Comparison of ENCODE assay signal across 19 mouse cellular contexts in the genomic region with DNA sequence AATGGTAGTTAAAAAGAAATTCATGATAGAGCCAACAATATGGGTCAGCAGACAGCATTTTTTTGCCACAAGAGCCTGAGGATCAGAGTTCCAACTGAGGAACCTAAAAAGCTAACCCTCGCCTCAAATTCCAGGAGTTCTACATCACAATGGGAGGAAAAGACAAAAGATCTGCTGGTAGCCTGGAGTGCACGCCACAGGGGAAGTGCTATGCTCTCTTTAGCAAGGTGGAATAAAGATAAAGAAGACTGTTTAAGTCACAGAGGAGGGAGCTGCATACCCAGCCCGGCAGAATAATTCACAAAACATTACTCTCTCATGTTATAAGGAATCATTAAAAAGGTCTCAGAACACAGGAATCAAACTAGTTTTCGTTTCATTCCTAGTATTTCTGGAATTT.
A peak's percentile ranks its signal among the peaks of the same experiment; 100 is the strongest.
DNase-seq lines count a peak whose midpoint lies in the region; ATAC-seq and TF ChIP-seq lines count a peak whose summit lies in the region.
"Had no signal": no experiment of that assay in that cellular context is flagged by ENCODE, and none has a peak within 500 bp of the region (broad histone marks: within the 10 kb centered on the region; RNA-seq: fewer than 3 reads in every experiment).

No protein-coding gene starts in this region.

- no peak overlapping the region for H3K9ac ChIP-seq in ES-E14 (ENCODE audit: insufficient read depth, low read depth, low read length, poor library complexity, severe bottlenecking)
- no peak overlapping the region for H3K9ac ChIP-seq in midbrain, embryonic 16.5 days (ENCODE audit: low read depth, low read length)
- H3K9ac ChIP-seq: embryonic facial prominence, embryonic 12.5 days; forebrain, embryonic 15.5 days; hindbrain, embryonic 14.5 days; intestine, embryonic 15.5 days had no signal

- H3K27ac ChIP-seq in ES-E14 (ENCODE audit: insufficient read depth, low read depth, low read length, poor library complexity, severe bottlenecking), result peak overlapping the region; percentile 77; the same call in 1 of the 2 replicates
- H3K27ac ChIP-seq in midbrain, embryonic 16.5 days (ENCODE audit: low read length), result no peak overlapping the region
- H3K27ac ChIP-seq: embryonic facial prominence, embryonic 12.5 days; forebrain, embryonic 15.5 days; heart, adult 2 months; hindbrain, embryonic 14.5 days; intestine, embryonic 15.5 days had no signal

- no peak for ATAC-seq in megakaryocyte, adult 5-6 weeks (ENCODE audit: poor library complexity, severe bottlenecking)
- ATAC-seq in midbrain, embryonic 16.5 days, result no peak
- ATAC-seq: forebrain, embryonic 15.5 days had no signal

- H3K36me3 ChIP-seq in megakaryocyte, embryonic 14.5 days (replicated peaks; ENCODE audit: low read length), result no peaks in the 10 kb centered on the region
- H3K36me3 ChIP-seq in ES-E14 (ENCODE audit: control insufficient read depth, insufficient read depth, low read length, poor library complexity, severe bottlenecking), result no peaks in the 10 kb centered on the region
- H3K36me3 ChIP-seq in midbrain, embryonic 16.5 days (ENCODE audit: control insufficient read depth, insufficient read depth, low read length), result no peaks in the 10 kb centered on the region
- H3K36me3 ChIP-seq: embryonic facial prominence, embryonic 12.5 days; forebrain, embryonic 15.5 days; heart, embryonic 12.5 days; hindbrain, embryonic 10.5 days; intestine, embryonic 15.5 days had no signal

- DNase-seq in ES-E14 (ENCODE audit: low read depth, low spot score) (no peak), ZHBTc4 (ENCODE audit: low read depth, low spot score) (peak; percentile 90)
- no peak for DNase-seq in cerebellum, postnatal 10 days
- DNase-seq in right cerebral cortex, postnatal 10 days (ENCODE audit: low spot score in 2 of 2), result no peak
- DNase-seq: adrenal gland, adult 2 months; adrenal gland, postnatal 36 days; cerebellum, adult 2 months; cerebellum, postnatal 14 days; gastrocnemius, postnatal 10 days; heart, adult 2 months had no signal

- H3K4me3 ChIP-seq in megakaryocyte, embryonic 14.5 days (replicated peaks), result peak overlapping the region; percentile 85
- 0 out of 4 replicates have a peak overlapping the region, but pooled peaks of 1 of the 2 experiments have one; percentile 0 for H3K4me3 ChIP-seq in ES-E14 (ENCODE audit: insufficient read depth in 1 of 2, low read depth in 1 of 2, low read length in 2 of 2, poor library complexity in 1 of 2, severe bottlenecking in 1 of 2)
- H3K4me3 ChIP-seq in midbrain, embryonic 16.5 days (ENCODE audit: low read depth, low read length), result no peak overlapping the region
- H3K4me3 ChIP-seq: embryonic facial prominence, embryonic 12.5 days; forebrain, embryonic 15.5 days; heart, adult 2 months; heart, embryonic 12.5 days; intestine, embryonic 15.5 days had no signal

- H3K4me2 ChIP-seq in midbrain, embryonic 16.5 days (ENCODE audit: low read length), result no peak overlapping the region
- H3K4me2 ChIP-seq: embryonic facial prominence, embryonic 12.5 days; forebrain, embryonic 15.5 days; hindbrain, embryonic 14.5 days had no signal

- no peaks in the 10 kb centered on the region for H3K9me3 ChIP-seq in megakaryocyte, embryonic 14.5 days
- H3K9me3 ChIP-seq in ES-E14 (ENCODE audit: control insufficient read depth, insufficient read depth, low read depth, low read length), result no peaks in the 10 kb centered on the region
- H3K9me3 ChIP-seq in midbrain, embryonic 16.5 days (replicated peaks; ENCODE audit: control insufficient read depth, low read length, poor library complexity, severe bottlenecking), result no peaks in the 10 kb centered on the region
- H3K9me3 ChIP-seq: embryonic facial prominence, embryonic 12.5 days; forebrain, embryonic 15.5 days; heart, embryonic 12.5 days; hindbrain, embryonic 10.5 days; intestine, embryonic 15.5 days had no signal

- in situ Hi-C loops in ES-E14 (cut with MboI; ENCODE audit: low sequenced_read_pairs in 2 of 2, unreplicated experiment in 2 of 2), result no loop called here

- WGBS in midbrain, embryonic 16.5 days, result 12% methylated on average over 4 of the region's 4 CpGs

- peaks cover 88% of the 10 kb centered on the region for H3K4me1 ChIP-seq in megakaryocyte, embryonic 14.5 days
- H3K4me1 ChIP-seq in ES-E14 (ENCODE audit: control insufficient read depth in 2 of 2, insufficient read depth in 2 of 2, low read length in 2 of 2, poor library complexity in 1 of 2), result peaks cover 2 to 11% of the 10 kb centered on the region in 2 experiments
- peaks cover 10% of the 10 kb centered on the region for H3K4me1 ChIP-seq in midbrain, embryonic 16.5 days (ENCODE audit: control insufficient read depth, insufficient read depth, low read length)
- H3K4me1 ChIP-seq: intestine, embryonic 15.5 days had no signal

- no peaks in the 10 kb centered on the region for H3K27me3 ChIP-seq in megakaryocyte, embryonic 14.5 days (replicated peaks)
- H3K27me3 ChIP-seq in midbrain, embryonic 16.5 days (ENCODE audit: control insufficient read depth, insufficient read depth, low read depth, low read length), result no peaks in the 10 kb centered on the region
- H3K27me3 ChIP-seq: embryonic facial prominence, embryonic 12.5 days; forebrain, embryonic 15.5 days; heart, embryonic 12.5 days; intestine, embryonic 15.5 days had no signal

TF ChIP-seq in ES-E14, 5 proteins besides CTCF, POLR2A, EP300 and RAD21:
- TF ChIP-seq ZC3H11A (IDR thresholded peaks at IDR 0.05; ENCODE audit: borderline replicate concordance, low read depth, low read length), result no peak
- no peak for TF ChIP-seq CHD2 (IDR thresholded peaks at IDR 0.05; ENCODE audit: low read depth, low read length)
- TF ChIP-seq MAFK (IDR thresholded peaks at IDR 0.05; ENCODE audit: insufficient read depth, low read depth, low read length), result no peak
- no peak for TF ChIP-seq ZNF384 (IDR thresholded peaks at IDR 0.05; ENCODE audit: low read depth, low read length)
- TF ChIP-seq HCFC1 (IDR thresholded peaks at IDR 0.05; ENCODE audit: borderline replicate concordance, insufficient read depth, low read length), result no peak
